Mouse (Mus musculus): ENCODE measurements around the gene Gm5615. TPM values are rescaled to one million over a fixed set of nuclear protein-coding genes. Genes with fewer than 3 reads are reported as not detected.

Gm5615 gene
- polyA plus RNA-seq (2012; ENCODE audit: low replicate concordance): not detected in 2 replicates

DNA sequence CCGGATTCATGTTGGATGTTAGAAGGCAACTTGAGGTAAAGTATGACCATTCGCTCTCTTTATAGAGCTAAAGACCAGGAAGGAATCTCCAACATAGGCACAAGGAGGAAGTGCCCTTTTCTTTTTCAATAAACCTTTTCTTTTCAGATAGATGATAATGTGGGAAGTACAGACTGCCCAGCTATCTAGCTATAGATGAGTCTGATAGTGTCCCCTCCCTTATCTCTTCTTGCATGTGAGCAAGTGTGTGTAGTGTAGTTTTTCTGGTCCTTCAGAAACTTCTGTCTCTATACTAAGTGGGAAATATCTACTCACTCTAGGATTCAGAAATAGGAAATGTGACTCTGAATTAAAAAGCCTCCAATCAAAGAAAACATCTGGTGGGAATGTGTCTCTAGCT is at the start of gene Gm5615:
Gene Gm5615 (minus strand): TSS at position 101 of the 400 bp plus-strand sequence.

DNA sequence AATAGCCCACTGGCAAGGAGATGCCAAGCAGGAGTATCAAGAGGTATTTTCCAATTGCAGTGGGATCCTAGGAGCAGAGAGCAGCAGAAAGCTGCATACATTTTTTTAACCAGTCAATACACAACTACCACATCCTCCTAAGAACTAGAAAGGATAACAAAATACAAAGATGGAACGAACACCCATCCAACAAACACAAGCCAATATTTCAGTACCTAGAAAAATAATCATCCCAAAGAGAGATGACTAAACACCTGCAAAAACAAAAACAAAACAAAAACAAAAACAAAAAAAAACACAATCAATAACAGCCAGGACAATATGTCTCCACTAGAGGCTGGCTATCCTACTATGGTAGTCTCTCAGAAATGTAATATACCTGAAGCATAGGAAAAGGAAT is 40.8 kb upstream of the Gm5615 start, which contains the start of gene Gm17689:
Gene Gm17689 (minus strand): TSS at position 101 of the 400 bp plus-strand sequence.

Other genes starting within 250 kb of the Gm5615 start
- not detected in 2 replicates for gene Gm7257, start 110.1 kb downstream of the Gm5615 start, polyA plus RNA-seq (2012; ENCODE audit: low replicate concordance)
- gene Gm9513, start 66.3 kb downstream of the Gm5615 start, polyA plus RNA-seq (2012; ENCODE audit: low replicate concordance): not detected in 2 replicates
- not detected in 2 replicates for gene Gm17689, start 40.7 kb upstream of the Gm5615 start, polyA plus RNA-seq (2012; ENCODE audit: low replicate concordance)
- gene A630095E13Rik, start 101.4 kb upstream of the Gm5615 start, polyA plus RNA-seq (2012; ENCODE audit: low replicate concordance): not detected in 2 replicates
- gene Acrv1, start 151.3 kb upstream of the Gm5615 start, polyA plus RNA-seq (2012; ENCODE audit: low replicate concordance): not detected in 2 replicates
- 0.80 and 2.7 TPM in 2 replicates for gene Chek1, start 185.1 kb upstream of the Gm5615 start, polyA plus RNA-seq (2012; ENCODE audit: low replicate concordance)
- 0.50 and 4.1 TPM in 2 replicates for gene Stt3a, start 225.7 kb upstream of the Gm5615 start, polyA plus RNA-seq (2012; ENCODE audit: low replicate concordance)

Measured in leukemia stem cell, adult 10-12 weeks (primary cell).